Mouse (Mus musculus): ENCODE measurements around the gene Anxa6. TPM values are rescaled to one million over a fixed set of nuclear protein-coding genes. Genes with fewer than 3 reads are reported as not detected.

Gene Anxa6
- polyA plus RNA-seq, 1 experiment from 2014 or later = 428 TPM

DNA sequence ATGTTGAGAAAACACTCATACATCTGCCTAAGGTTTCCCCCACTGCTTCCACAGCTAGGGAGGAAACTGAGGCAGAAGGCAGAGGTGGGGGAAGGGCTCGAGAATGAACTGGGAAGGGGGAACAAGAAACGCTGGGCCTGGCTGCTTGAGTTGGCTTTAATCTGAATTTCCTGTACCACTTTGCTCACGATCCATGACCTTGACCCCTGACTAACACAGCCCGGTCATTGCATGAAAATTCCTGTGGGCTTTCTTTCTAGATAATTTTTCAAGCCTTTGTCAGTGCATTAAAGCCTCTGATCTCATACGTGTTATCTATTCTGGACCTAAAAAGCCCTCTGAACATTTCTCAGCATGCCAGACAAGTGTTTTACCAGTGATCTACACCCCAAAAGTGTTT, 29.6 kb upstream of the Anxa6 start:
- Histone ChIP-seq H3K27me3 (no peaks in the 10 kb centered on the region), H3K4me1 (no peaks in the 10 kb centered on the region), H3K4me2 (no peak overlapping the region), H3K36me3 (no peaks in the 10 kb centered on the region), H3K4me3 (no peak overlapping the region), H3K27ac (no peak overlapping the region), H3K9ac (no peak overlapping the region), H3K9me3 (no peaks in the 10 kb centered on the region)
- no peak for ATAC-seq (ENCODE audit: borderline replicate concordance, extremely low read depth, low FRiP score, low TSS enrichment)
- 26% methylated on average over 5 of the region's 5 CpGs for WGBS

DNA sequence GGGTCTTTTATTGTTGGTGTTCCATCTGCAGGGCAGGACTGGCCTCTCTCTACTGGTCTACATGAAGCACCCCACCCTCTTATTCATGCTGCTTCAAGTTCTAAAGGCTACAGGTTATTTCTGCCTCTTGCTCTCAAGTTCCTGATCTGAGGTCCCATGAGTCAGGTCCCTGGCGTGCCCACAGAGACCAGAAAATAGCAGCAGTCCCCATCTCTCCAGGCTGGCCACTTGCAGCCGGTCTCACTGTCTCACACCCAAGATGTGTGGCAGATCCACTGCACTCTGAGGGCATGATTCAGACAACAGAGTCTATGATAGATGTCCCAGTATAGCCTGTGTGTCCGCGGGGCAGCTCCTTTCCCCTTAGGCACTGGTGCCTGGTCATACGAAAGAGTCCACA, 27.6 kb upstream of the Anxa6 start:
- H3K4me2 ChIP-seq = no peak overlapping the region

DNA sequence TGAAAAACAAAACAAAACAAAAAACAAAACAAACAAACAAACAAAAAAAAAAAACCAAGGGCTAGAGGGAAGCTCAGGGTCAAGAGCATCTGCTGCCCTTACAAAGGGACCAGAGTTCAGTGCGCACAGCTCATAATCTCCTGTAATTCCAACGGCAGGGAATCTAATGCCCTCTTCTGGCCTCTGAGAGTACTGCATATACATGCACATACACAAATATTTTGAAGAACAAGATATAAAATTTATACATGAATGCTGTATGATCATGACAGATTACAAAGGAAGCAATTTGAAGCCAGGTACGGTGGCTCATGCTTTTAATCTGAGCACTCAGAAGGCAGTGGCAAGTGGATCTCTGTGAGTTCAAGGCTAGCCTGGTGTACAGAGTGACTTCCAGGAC, 24.3 kb upstream of the Anxa6 start:
- Histone ChIP-seq H3K4me1 (no peaks in the 10 kb centered on the region), H3K4me3 (no peak overlapping the region), H3K4me2 (no peak overlapping the region), H3K36me3 (no peaks in the 10 kb centered on the region), H3K9me3 (no peaks in the 10 kb centered on the region), H3K27ac (no peak overlapping the region), H3K27me3 (no peaks in the 10 kb centered on the region), H3K9ac (no peak overlapping the region)
- 83% methylated on average over 3 of the region's 3 CpGs for WGBS
- no peak for ATAC-seq (ENCODE audit: borderline replicate concordance, extremely low read depth, low FRiP score, low TSS enrichment)

More for the DNA sequence above, 27.6 kb upstream of the Anxa6 start:
- no peaks in the 10 kb centered on the region for H3K27me3 ChIP-seq
- H3K27ac ChIP-seq = no peak overlapping the region
- H3K4me1 ChIP-seq = no peaks in the 10 kb centered on the region
- no peaks in the 10 kb centered on the region for H3K9me3 ChIP-seq
- no peak for ATAC-seq (ENCODE audit: borderline replicate concordance, extremely low read depth, low FRiP score, low TSS enrichment)
- H3K4me3 ChIP-seq = no peak overlapping the region
- 77% methylated on average over 5 of the region's 5 CpGs for WGBS
- no peak overlapping the region for H3K9ac ChIP-seq
- no peaks in the 10 kb centered on the region for H3K36me3 ChIP-seq

DNA sequence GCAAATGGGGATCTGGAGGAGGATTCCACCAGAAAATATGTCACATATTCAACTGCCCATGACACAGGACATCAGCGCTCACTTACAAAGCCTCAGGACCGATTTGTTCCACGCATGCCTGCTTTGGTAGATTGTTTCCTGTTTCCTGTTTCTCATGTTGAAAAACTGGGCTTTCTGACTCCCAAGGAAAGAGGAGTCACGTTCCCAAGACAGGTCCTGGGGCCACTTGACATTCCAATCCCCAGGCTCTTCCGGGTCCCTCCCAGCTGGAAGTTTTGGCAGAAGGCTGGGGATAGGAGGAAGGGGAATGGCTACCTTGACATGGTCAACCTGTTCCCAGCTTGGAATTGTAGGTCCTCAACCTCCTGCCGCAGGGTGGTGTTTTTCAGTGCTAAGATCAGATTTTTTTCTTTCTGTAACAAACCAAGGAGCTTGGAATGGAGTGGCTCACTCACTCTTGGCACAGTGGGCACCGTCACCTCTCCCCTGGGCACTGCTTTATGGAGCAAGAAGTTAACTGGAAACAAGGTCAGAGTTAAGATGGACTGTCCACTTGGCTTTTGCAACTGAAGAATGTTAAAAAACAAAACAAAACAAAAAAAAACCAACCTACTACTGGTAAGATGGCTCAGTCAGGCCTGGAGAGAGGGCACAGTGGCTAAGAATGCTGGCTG, 17.7 kb upstream of the Anxa6 start:
- Histone ChIP-seq H3K36me3 (no peaks in the 10 kb centered on the region), H3K9ac (no peak overlapping the region), H3K4me2 (no peak overlapping the region), H3K9me3 (no peaks in the 10 kb centered on the region), H3K27me3 (no peaks in the 10 kb centered on the region), H3K4me3 (no peak overlapping the region), H3K27ac (no peak overlapping the region), H3K4me1 (peaks cover 6% of the 10 kb centered on the region; the same call in 1 of the 2 replicates)
- 51% methylated on average over 7 of the region's 7 CpGs for WGBS
- no peak for ATAC-seq (ENCODE audit: borderline replicate concordance, extremely low read depth, low FRiP score, low TSS enrichment)

DNA sequence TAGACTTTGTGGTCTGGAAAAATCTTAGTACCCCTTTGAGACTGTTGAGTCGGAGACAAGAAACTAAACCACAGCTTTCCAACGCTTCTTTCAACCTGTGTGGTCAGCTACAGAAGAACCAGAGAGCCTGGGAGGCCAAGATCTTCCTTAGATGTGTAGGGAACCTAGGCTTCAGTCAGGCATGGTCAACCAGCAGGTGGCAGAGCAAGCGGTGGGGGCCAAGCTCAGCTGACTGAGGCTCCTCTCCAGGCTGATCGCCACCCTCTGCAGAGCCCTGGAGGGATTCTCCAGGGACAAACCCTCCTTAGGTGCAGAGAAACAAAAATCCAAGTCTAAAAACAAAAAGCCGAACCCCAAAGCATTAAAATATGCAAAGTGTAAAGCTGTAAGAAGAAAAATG, 13.4 kb upstream of the Anxa6 start:
- H3K9ac ChIP-seq = no peak overlapping the region
- 53% methylated on average over 5 of the region's 5 CpGs for WGBS
- no peaks in the 10 kb centered on the region for H3K9me3 ChIP-seq
- no peak overlapping the region for H3K27ac ChIP-seq
- H3K36me3 ChIP-seq = no peaks in the 10 kb centered on the region
- H3K4me3 ChIP-seq = no peak overlapping the region
- peaks cover 6% of the 10 kb centered on the region; the same call in 1 of the 2 replicates for H3K4me1 ChIP-seq
- ATAC-seq (ENCODE audit: borderline replicate concordance, extremely low read depth, low FRiP score, low TSS enrichment) = no peak
- H3K4me2 ChIP-seq = no peak overlapping the region
- H3K27me3 ChIP-seq = no peaks in the 10 kb centered on the region

DNA sequence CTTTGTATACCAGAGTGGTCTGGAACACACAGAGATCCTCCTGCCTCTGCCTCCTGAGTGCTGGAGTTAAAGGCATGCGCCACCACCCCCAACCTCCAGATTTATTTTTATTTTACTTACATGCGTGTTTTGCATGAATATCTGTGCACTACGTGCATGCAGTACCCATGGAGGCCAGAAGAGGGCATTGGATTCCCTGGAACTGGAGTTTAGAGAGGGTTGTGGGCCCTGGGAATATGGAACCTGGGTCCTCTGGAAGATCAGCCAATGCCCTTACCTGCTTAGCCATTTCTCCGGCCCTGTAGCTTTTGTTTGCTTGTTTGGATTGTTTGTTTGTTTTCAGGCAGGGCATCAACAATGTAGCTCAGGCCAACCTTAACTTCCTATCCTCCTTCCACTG, 8.1 kb upstream of the Anxa6 start:
- H3K9me3 ChIP-seq = no peaks in the 10 kb centered on the region
- no peaks in the 10 kb centered on the region for H3K4me1 ChIP-seq
- no peak overlapping the region for H3K27ac ChIP-seq
- no peak for ATAC-seq (ENCODE audit: borderline replicate concordance, extremely low read depth, low FRiP score, low TSS enrichment)
- no peak overlapping the region for H3K4me3 ChIP-seq
- H3K4me2 ChIP-seq = no peak overlapping the region
- H3K27me3 ChIP-seq = no peaks in the 10 kb centered on the region
- H3K9ac ChIP-seq = no peak overlapping the region
- no peaks in the 10 kb centered on the region for H3K36me3 ChIP-seq
- WGBS = 76% methylated on average over 4 of the region's 4 CpGs

- Histone ChIP-seq H3K4me1 (no peaks in the 10 kb centered on the region), H3K9ac (no peak overlapping the region), H3K36me3 (no peaks in the 10 kb centered on the region), H3K4me3 (no peak overlapping the region), H3K27ac (no peak overlapping the region), H3K27me3 (no peaks in the 10 kb centered on the region), H3K9me3 (no peaks in the 10 kb centered on the region), H3K4me2 (no peak overlapping the region)
- 5% methylated on average over 9 of the region's 9 CpGs for WGBS
- ATAC-seq (ENCODE audit: borderline replicate concordance, extremely low read depth, low FRiP score, low TSS enrichment) = peak; percentile 40; the same call in 1 of the 2 replicates
These were observed 6.3 kb upstream of the Anxa6 start for GRCm38 (mm10) chr11:55039591-55039990.

- no peak overlapping the region for H3K4me3 ChIP-seq
- no peak overlapping the region for H3K4me2 ChIP-seq
- peaks cover 12% of the 10 kb centered on the region for H3K4me1 ChIP-seq
- 28% methylated on average over 3 of the region's 3 CpGs for WGBS
- no peaks in the 10 kb centered on the region for H3K36me3 ChIP-seq
- no peaks in the 10 kb centered on the region for H3K9me3 ChIP-seq
- ATAC-seq (ENCODE audit: borderline replicate concordance, extremely low read depth, low FRiP score, low TSS enrichment) = no peak
- no peak overlapping the region for H3K9ac ChIP-seq
- H3K27me3 ChIP-seq = no peaks in the 10 kb centered on the region
- H3K27ac ChIP-seq = no peak overlapping the region
These were observed 3.4 kb upstream of the Anxa6 start for GRCm38 (mm10) chr11:55036601-55037000.

DNA sequence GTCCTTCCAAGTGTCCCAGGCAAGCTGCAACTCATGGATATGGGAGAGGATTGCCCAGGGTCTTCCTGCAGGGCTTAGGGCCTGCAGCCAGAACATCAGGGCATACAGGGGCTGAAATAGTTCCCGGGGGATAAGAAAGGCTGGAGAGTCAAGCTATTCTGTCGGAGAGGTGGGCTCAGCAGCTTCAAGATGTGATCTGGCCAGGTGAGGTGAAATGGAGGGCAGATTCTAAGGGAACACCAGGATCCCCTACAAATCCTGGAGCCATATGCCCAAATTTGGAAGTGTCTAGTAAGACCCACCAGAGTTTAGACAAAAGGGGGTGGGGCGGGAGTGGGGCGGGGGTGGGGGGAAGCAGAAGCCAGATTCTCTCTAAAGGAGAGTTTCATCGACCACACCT, 959 bp downstream of the Anxa6 start:
- H3K4me2 ChIP-seq = peak overlapping the region; percentile 83
- H3K36me3 ChIP-seq = no peaks in the 10 kb centered on the region
- H3K9ac ChIP-seq = peak overlapping the region; percentile 60
- WGBS = under 1% methylated on average over 5 of the region's 5 CpGs
- H3K27ac ChIP-seq = peak overlapping the region; percentile 98
- no peaks in the 10 kb centered on the region for H3K9me3 ChIP-seq
- peak overlapping the region; percentile 73 for H3K4me3 ChIP-seq
- ATAC-seq (ENCODE audit: borderline replicate concordance, extremely low read depth, low FRiP score, low TSS enrichment) = no peak
- no peaks in the 10 kb centered on the region for H3K27me3 ChIP-seq
- peaks cover 48% of the 10 kb centered on the region for H3K4me1 ChIP-seq

- Histone ChIP-seq H3K9me3 (no peaks in the 10 kb centered on the region), H3K9ac (peak overlapping the region; percentile 60), H3K36me3 (no peaks in the 10 kb centered on the region), H3K4me3 (peak overlapping the region; percentile 73), H3K27ac (peak overlapping the region; percentile 98), H3K27me3 (no peaks in the 10 kb centered on the region), H3K4me1 (peaks cover 51% of the 10 kb centered on the region), H3K4me2 (peak overlapping the region; percentile 83)
- 0% methylated on average over 2 of the region's 4 CpGs for WGBS
- peak; percentile 5 for ATAC-seq (ENCODE audit: borderline replicate concordance, extremely low read depth, low FRiP score, low TSS enrichment)
These were observed 1.3 kb downstream of the Anxa6 start for GRCm38 (mm10) chr11:55031991-55032280.

DNA sequence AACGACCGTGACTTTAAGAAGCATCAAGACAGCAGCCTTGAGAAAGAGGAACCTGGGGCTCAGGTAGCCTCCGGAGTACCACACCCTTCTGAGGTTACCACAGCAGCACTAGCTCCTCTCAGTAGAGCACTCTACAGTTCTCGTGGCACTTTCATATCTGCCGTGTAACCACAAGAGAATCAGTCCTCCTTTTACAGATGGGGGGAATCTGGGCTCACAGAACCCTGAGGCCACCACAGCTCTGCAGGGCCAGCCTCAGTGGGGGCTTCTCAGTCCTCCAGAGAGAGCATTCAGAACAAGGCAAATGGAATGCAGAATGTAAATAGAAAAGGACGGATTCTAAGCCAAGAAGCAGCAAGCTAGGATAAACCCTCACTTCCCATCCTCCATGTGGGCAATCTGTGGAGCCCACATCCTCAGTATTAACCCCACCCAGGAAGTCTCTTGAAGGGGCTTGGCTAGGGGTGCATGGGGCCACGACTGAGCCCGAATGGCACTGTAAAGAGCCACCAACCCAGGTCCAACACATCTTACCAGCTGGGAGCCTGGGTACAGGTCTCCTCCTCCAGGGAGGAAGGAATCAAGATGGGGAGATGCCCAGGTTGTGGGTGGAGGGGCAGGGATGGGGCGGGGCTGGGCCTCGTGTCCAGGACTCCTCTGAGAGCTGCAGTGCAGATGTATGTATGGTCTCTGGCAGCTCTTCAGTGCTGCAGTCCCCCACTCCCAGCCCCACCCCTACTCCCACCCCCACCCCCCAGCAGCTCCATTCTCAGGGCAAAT, 1.8 kb downstream of the Anxa6 start:
- ATAC-seq (ENCODE audit: borderline replicate concordance, extremely low read depth, low FRiP score, low TSS enrichment) = peak; percentile 60
- Histone ChIP-seq H3K27ac (peak overlapping the region; percentile 98), H3K4me2 (peak overlapping the region; percentile 83), H3K9ac (peak overlapping the region; percentile 60), H3K4me1 (peaks cover 56% of the 10 kb centered on the region), H3K4me3 (peak overlapping the region; percentile 73), H3K9me3 (no peaks in the 10 kb centered on the region), H3K27me3 (no peaks in the 10 kb centered on the region), H3K36me3 (no peaks in the 10 kb centered on the region; the same call in 1 of the 2 replicates)
- 17% methylated on average over 10 of the region's 10 CpGs for WGBS

DNA sequence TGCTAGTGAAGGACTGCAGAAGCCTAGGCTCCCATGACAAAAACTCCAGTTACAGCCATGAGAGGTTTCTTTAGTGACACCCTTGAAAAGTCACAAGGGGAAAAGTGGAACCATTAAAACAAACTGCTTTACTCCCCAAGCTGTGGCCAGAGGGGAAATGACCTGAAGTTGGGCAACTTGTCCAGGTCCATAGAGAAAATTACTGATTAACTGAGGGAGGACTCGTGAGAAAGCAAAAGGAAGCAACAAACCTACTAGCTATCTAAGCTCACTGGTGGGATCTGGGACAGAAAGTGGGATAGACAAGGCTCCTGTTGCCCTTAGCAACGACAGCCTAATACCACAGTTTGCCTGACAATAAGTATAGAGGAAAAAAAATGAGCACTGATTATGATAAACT, 4.7 kb downstream of the Anxa6 start:
- no peak overlapping the region for H3K4me2 ChIP-seq
- peak overlapping the region; percentile 86 for H3K27ac ChIP-seq
- peaks cover 80% of the 10 kb centered on the region for H3K4me1 ChIP-seq
- H3K4me3 ChIP-seq = no peak overlapping the region
- no peaks in the 10 kb centered on the region for H3K9me3 ChIP-seq
- ATAC-seq (ENCODE audit: borderline replicate concordance, extremely low read depth, low FRiP score, low TSS enrichment) = no peak
- 50% methylated on average over 2 of the region's 2 CpGs for WGBS
- no peak overlapping the region for H3K9ac ChIP-seq
- no peaks in the 10 kb centered on the region; the same call in 1 of the 2 replicates for H3K36me3 ChIP-seq
- no peaks in the 10 kb centered on the region for H3K27me3 ChIP-seq

Measured in lung, embryonic 15.5 days (tissue).